Mouse (Mus musculus) embryonic fibroblast, embryonic 13.5 days (primary cell): Measurements from ENCODE around the gene Troap. TPM values are rescaled to one million over a fixed set of nuclear protein-coding genes. Genes with fewer than 3 reads are reported as not detected.
A peak's percentile ranks its signal among the peaks of the same experiment; 100 is the strongest.

ENCODE experiments used
- H3K27ac ChIP-seq: 2 replicates; pipeline ENCODE4 v1.5.1; 2012; ENCODE audit warnings: low read length, control low read depth, inconsistent platforms; ENCODE audit not compliant: insufficient read depth
- H3K4me1 ChIP-seq: 2 replicates; pipeline ENCODE4 v1.6.1; 2011; ENCODE audit warnings: low read length; ENCODE audit not compliant: control insufficient read depth, insufficient read depth
- H3K4me3 ChIP-seq: 2 replicates; pipeline ENCODE4 v1.5.1; 2011; ENCODE audit warnings: mild to moderate bottlenecking, control low read depth, low read length; ENCODE audit not compliant: insufficient read depth
- CTCF ChIP-seq: IDR thresholded peaks from 2 replicates; pipeline ENCODE4 v1.5.1; 2011; ENCODE audit warnings: mild to moderate bottlenecking, control low read depth, low read length, moderate library complexity, borderline replicate concordance; ENCODE audit not compliant: insufficient read depth
- POLR2A ChIP-seq: IDR thresholded peaks from 2 replicates; pipeline ENCODE4 v1.6.1; 2011; ENCODE audit warnings: low read depth, mild to moderate bottlenecking, control low read depth, low read length, moderate library complexity
- polyA plus RNA-seq: library from polyadenylated mRNA; stranded (reverse); fragments of >200 nt; gene quantifications from 2 replicates; pipeline ENCODE4 v1.2.4, GENCODE M21; 2011; ENCODE audit warnings: low read depth; ENCODE audit not compliant: missing spikeins, insufficient read length

Troap gene
- polyA plus RNA-seq, 1 experiment = 19.9 TPM

GRCm38 (mm10) chr15:99083258-99083657 is 8.9 kb downstream of the Troap start:
- Histone ChIP-seq H3K27ac (no peak overlapping the region), H3K4me1 (no peaks in the 10 kb centered on the region), H3K4me3 (no peak overlapping the region)
- TF ChIP-seq CTCF (peak; percentile 45; the same call in 1 of the 2 replicates), POLR2A (no peak)

GRCm38 (mm10) chr15:99083867-99084557 is 9.6 kb downstream of the Troap start:
- TF ChIP-seq POLR2A (no peak), CTCF (no peak)
- Histone ChIP-seq H3K4me1 (no peaks in the 10 kb centered on the region), H3K27ac (no peak overlapping the region), H3K4me3 (no peak overlapping the region)

DNA sequence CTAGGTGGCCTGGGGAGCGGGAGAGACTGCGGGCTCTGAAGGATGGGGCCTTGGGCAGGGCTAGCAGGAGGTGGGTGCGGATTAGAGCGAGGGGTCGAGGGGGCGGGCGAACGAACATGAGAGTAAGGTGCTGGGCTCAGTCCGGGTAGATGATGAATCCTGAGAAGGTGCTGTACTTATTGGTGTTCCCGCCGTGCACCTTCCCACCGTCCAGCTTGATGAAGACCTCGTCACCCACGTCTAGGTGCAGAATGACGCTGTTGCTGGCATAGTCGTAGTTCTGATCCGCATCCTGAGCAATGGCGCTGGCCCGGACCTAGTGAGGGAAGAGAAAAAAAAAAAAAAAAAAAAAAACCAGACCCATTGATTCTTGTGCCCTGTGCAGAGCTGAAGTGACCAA is 10.2 kb downstream of the Troap start:
- Histone ChIP-seq H3K4me1 (no peaks in the 10 kb centered on the region), H3K4me3 (no peak overlapping the region), H3K27ac (no peak overlapping the region)
- no peak for TF ChIP-seq POLR2A
- no peak for TF ChIP-seq CTCF

- H3K4me3 ChIP-seq = no peak overlapping the region
- no peak overlapping the region for H3K27ac ChIP-seq
- no peaks in the 10 kb centered on the region for H3K4me1 ChIP-seq
- TF ChIP-seq POLR2A (no peak), CTCF (no peak)
Measured at GRCm38 (mm10) chr15:99085997-99086396, 11.6 kb downstream of the Troap start.

DNA sequence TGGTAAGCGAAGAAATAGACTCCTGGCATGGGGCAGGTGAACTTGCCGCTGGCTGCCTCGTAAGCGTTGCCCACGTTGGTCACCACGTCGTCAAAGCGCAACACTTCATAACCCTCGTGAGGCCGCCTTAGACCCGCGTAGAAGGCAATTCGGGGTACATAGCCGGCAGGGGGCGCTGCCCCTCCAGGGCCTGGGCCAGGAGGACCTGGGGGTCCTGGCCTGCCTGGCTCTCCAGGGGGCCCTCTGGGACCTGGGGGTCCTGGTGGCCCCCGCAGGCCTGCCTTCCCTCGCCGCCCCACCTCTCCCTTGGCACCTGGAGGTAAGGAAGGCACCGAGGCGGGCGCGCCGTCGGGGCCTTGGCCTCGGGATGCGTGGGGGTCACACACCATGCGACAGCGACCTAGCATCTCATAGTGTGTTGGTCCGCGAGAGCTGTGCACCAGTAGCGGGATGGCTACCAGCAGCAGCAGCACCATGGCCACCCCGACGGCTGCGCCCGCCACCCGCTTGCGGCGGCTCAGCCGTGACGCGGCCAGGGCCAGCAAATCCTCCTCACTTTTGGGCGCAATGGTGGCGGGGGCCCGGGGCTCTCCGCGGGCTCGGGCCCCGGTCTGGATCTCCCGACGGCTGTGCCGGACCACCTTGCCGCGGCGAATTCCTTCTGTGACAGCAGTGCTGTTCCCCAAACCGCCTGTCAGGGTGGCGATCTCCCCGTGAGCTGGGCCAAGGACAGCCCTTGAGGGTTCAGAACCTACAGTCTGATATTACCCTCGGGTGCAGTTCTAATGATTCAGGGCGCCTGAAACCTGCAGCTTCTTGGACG is 13.1 kb downstream of the Troap start, which contains the start of gene C1ql4:
C1ql4 (minus strand) TSS at position 565 of the 823 bp plus-strand sequence.
- TF ChIP-seq CTCF (no peak), POLR2A (no peak)
- no peak within 1 kb of the TSS for H3K4me3 ChIP-seq
- no peak within 1 kb of the TSS for H3K27ac ChIP-seq

DNA sequence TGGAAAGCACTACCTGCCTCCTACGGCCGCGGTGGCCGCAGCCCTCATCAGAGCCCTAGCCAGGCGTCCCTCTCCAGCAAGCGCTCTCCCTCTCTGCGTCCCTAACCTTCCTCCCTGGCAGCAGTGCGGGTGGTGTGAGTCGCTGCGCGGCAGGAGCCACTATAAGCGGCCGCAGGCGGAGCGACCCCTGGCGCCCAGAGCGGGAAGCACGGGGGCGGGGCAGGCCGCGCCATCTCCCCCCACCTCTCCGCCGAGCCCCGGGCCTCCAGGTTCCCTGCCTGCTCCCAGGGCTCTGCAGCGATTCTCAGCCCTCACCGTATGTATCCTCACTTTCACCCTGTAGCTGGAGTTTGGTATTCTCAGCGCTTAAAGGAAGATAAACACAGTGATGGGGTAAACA is 13.9 kb downstream of the Troap start:
- no peaks in the 10 kb centered on the region for H3K4me1 ChIP-seq
- no peak overlapping the region for H3K4me3 ChIP-seq
- H3K27ac ChIP-seq = no peak overlapping the region
- TF ChIP-seq POLR2A (no peak), CTCF (peak; percentile 48)

More for the DNA sequence above, 13.1 kb downstream of the Troap start, which contains the start of gene C1ql4:
- no peaks in the 10 kb centered on the region for H3K4me1 ChIP-seq

DNA sequence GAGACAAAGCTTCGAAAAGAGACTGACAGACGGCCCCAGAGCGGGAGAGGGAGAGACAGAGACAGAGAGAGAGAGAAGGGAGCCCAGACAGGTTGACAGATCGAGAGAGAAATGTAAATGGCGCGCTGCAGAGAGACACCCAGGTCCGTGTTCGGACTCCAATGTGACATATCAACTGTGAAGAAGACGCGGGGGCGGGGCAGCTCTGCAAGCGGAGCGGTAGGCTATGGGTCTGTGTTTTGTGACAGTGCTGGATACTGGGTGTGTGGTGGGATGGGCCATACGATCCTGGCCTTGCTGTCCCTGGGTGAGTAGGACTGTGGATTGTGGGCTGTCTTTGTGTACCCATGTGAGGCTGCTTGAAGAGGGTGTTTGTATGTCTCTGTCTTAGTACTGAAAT is 14.7 kb downstream of the Troap start:
- Histone ChIP-seq H3K4me3 (no peak overlapping the region), H3K27ac (no peak overlapping the region), H3K4me1 (no peaks in the 10 kb centered on the region)
- TF ChIP-seq POLR2A = no peak
- TF ChIP-seq CTCF = no peak

- peak within 1 kb of the TSS; percentile 14; the same call in 1 of the 2 replicates for H3K4me3 ChIP-seq
- no peaks in the 10 kb centered on the region for H3K4me1 ChIP-seq
- no peak for TF ChIP-seq POLR2A
- no peak for TF ChIP-seq CTCF
- H3K27ac ChIP-seq = no peak within 1 kb of the TSS
Measured at GRCm38 (mm10) chr15:99092870-99093269, 18.5 kb downstream of the Troap start, which contains the start of gene Dnajc22. TSS of gene Dnajc22 (plus strand) at chr15:99093170.

- H3K4me1 ChIP-seq = no peaks in the 10 kb centered on the region
- no peak overlapping the region for H3K27ac ChIP-seq
- no peak for TF ChIP-seq CTCF
- no peak for TF ChIP-seq POLR2A
- peak overlapping the region; percentile 14; the same call in 1 of the 2 replicates for H3K4me3 ChIP-seq
Measured at GRCm38 (mm10) chr15:99093291-99094258, 19.2 kb downstream of the Troap start.
